Mouse (Mus musculus) heart, adult 2 months (tissue): ENCODE measurements around the gene Adgrl1. TPM values are rescaled to one million over a fixed set of nuclear protein-coding genes. Genes with fewer than 3 reads are reported as not detected.

Source experiments
- DNase-seq, 2 experiments: peaks; one replicate each; pipeline ENCODE4 v3.0.0; 2021
- H3K27ac ChIP-seq: fragments of 200-600 bp; 2 replicates; pipeline ENCODE4 v1.8.1; 2022
- H3K27me3 ChIP-seq: fragments of 200-500 bp; 2 replicates; pipeline ENCODE4 v1.6.1; 2012; ENCODE audit warnings: mild to moderate bottlenecking, low read length, inconsistent platforms, mixed read lengths; ENCODE audit not compliant: control insufficient read depth, insufficient read depth
- H3K36me3 ChIP-seq: fragments of 200-500 bp; 2 replicates; pipeline ENCODE4 v1.6.1; 2012; ENCODE audit warnings: low read length, inconsistent platforms; ENCODE audit not compliant: control insufficient read depth, insufficient read depth
- H3K4me1 ChIP-seq: fragments of 200-500 bp; 2 replicates; pipeline ENCODE4 v1.6.1; 2011; ENCODE audit warnings: low read length; ENCODE audit not compliant: control insufficient read depth, insufficient read depth
- H3K4me3 ChIP-seq: fragments of 200-600 bp; 2 replicates; pipeline ENCODE4 v1.8.1; 2022
- H3K79me2 ChIP-seq: fragments of 200-500 bp; replicated peaks from 2 replicates; pipeline ENCODE4 v1.6.1; 2012; ENCODE audit warnings: mild to moderate bottlenecking, inconsistent platforms, low read length, moderate library complexity, mixed read lengths; ENCODE audit not compliant: control insufficient read depth, insufficient read depth
- H3K9ac ChIP-seq: fragments of 200-500 bp; 2 replicates; pipeline ENCODE4 v1.6.1; 2012; ENCODE audit warnings: low read depth, mild to moderate bottlenecking, control low read depth, inconsistent platforms, low read length, mixed read lengths
- CTCF ChIP-seq: fragments of 200-600 bp; IDR thresholded peaks from 2 replicates; pipeline ENCODE4 v1.8.1; 2022; ENCODE audit warnings: antibody characterized with exemption, mild to moderate bottlenecking, moderate library complexity
- EP300 ChIP-seq: fragments of 200-500 bp; IDR thresholded peaks from 2 replicates; pipeline ENCODE4 v1.6.1; 2011; ENCODE audit warnings: low read depth, low read length, control low read depth; ENCODE audit not compliant: insufficient read depth
- POLR2A ChIP-seq: fragments of 200-500 bp; IDR thresholded peaks from 2 replicates; pipeline ENCODE4 v1.6.1; 2011; ENCODE audit warnings: mild to moderate bottlenecking, low read depth, low read length, control low read depth; ENCODE audit not compliant: insufficient read depth
- WGBS: fragments of 180-500 bp; shearing (Covaris S2); methylation state at CpG from one replicate; pipeline ENCODE4 v1.1.7; 2018; 5-methylcytosine and 5-hydroxymethylcytosine counted together
- intact Hi-C: fragments of 180-260 bp; cut with DNase I; formaldehyde crosslinking; loops from one replicate; pipeline ENCODE4 v1.15.1; 2025
- polyA plus RNA-seq: library from polyadenylated mRNA; depleted of rRNA; stranded (reverse); fragments of >200 nt; gene quantifications from 2 replicates; pipeline ENCODE4 v1.2.3, GENCODE M21; 2012
- total RNA-seq, 2 experiments: library from RNA; stranded (reverse); gene quantifications; 2 replicates each; pipeline ENCODE4 v1.2.3; 2021

Adgrl1 gene
- total and polyA plus RNA-seq, 3 experiments = 11.3 to 33.8 (median 12.9) TPM

DNA sequence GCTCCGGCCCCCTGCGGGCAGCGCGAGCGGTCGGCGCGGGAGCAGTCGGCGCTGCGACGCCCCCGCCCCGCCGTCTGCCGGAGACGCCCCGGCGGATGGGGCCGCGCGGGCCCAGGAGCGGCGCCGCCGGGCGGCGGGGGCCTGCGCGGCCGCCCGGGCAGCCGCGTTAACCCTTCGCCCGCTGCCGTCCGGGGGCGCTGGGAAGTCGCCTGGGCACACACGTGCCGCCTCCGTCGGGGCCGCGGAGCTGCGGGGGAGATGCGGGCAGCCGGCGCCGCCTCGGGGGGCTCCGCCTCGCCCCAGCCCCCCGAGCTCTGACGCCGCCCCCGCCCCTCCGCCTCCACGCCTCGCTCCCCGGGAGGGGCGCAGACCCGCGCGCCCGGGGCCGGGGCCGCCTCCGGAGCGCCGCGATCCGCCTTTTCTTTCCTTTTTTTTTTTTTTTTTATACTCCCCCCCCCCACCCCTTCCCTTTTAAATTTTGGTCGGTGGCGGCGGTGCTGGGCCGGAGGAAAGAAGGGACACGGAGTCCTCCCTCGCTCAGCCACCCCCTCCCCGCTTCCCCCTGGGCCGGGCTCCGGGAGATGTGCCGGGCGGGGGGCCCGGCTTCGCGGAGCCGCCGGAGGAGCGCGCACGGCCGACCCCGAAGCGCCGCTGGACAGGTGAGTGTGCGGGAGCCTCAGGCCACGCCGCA lies 506 bp downstream of the Adgrl1 start:
- Histone ChIP-seq H3K79me2 (no peaks in the 10 kb centered on the region), H3K27ac (peak overlapping the region; percentile 64; the same call in 1 of the 2 replicates), H3K27me3 (no peaks in the 10 kb centered on the region), H3K4me3 (peak overlapping the region; percentile 65), H3K36me3 (no peaks in the 10 kb centered on the region), H3K9ac (peak overlapping the region; percentile 91), H3K4me1 (no peaks in the 10 kb centered on the region; the same call in 1 of the 2 replicates)
- TF ChIP-seq POLR2A = no peak
- TF ChIP-seq CTCF = no peak
- no peak for TF ChIP-seq EP300
- no peak for DNase-seq
- intact Hi-C loops = no loop called here
- WGBS = under 1% methylated on average over 84 of the region's 100 CpGs

GRCm38 (mm10) chr8:83900957-83901270 lies 1.0 kb downstream of the Adgrl1 start:
- no peak overlapping the region for H3K27ac ChIP-seq
- no peaks in the 10 kb centered on the region for H3K27me3 ChIP-seq
- intact Hi-C loops = no loop called here
- no peak for TF ChIP-seq CTCF
- TF ChIP-seq POLR2A = no peak
- TF ChIP-seq EP300 = no peak
- no peaks in the 10 kb centered on the region; the same call in 1 of the 2 replicates for H3K4me1 ChIP-seq
- peak overlapping the region; percentile 91 for H3K9ac ChIP-seq
- no peaks in the 10 kb centered on the region for H3K79me2 ChIP-seq
- peak overlapping the region; percentile 65 for H3K4me3 ChIP-seq
- DNase-seq = no peak
- H3K36me3 ChIP-seq = no peaks in the 10 kb centered on the region
- 0% methylated on average over 38 of the region's 40 CpGs for WGBS

DNA sequence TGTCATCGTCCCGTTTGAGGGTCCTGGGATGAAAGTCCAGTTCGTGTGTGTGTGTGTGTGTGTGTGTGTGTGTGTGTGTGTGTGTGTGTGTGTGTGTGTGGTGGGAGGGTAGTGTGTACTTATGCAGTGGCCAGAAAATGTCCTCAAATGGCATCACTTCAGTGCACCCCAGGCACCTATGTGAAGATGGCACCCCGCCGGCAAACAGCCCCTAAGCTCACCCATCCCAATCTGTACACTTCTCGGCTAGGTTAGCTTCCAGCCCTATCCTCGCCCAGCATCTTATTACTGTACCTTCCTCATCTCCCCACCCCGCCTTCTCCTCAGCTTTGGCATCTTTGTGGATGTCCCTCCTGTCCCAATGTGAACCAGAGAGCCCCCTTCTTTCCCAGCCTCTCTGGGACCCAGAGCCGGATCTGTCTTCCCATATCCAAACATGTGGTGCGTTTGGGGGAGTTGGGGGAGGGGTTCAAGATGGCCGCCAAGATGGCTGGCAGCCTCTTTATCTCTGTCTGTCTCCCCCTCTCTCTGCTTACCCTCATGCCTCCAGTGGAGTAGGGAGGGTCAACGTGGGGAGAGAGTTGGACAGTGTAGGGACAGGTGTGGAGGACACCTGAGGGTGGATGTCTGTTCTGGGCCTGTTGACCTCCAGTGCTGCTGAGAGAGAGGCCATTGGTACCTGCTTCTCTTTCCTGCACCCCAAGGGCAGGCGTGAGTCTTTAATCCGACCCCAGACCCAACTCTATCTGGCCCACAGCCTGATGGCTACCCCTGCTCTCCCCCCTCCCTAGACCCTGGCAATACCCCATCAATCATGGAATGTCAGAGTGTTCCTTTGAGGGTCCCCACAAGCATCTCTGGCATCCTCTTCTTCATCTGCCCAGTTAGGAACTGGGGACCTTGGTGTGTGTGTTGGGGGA lies 1.9 kb downstream of the Adgrl1 start:
- no peaks in the 10 kb centered on the region; the same call in 1 of the 2 replicates for H3K4me1 ChIP-seq
- H3K27me3 ChIP-seq = no peaks in the 10 kb centered on the region
- no peak for DNase-seq
- H3K36me3 ChIP-seq = no peaks in the 10 kb centered on the region
- no peaks in the 10 kb centered on the region for H3K79me2 ChIP-seq
- intact Hi-C loops = no loop called here
- no peak overlapping the region for H3K4me3 ChIP-seq
- TF ChIP-seq POLR2A (no peak), CTCF (no peak), EP300 (no peak)
- H3K27ac ChIP-seq = no peak overlapping the region
- no peak overlapping the region for H3K9ac ChIP-seq
- 47% methylated on average over 14 of the region's 14 CpGs for WGBS

DNA sequence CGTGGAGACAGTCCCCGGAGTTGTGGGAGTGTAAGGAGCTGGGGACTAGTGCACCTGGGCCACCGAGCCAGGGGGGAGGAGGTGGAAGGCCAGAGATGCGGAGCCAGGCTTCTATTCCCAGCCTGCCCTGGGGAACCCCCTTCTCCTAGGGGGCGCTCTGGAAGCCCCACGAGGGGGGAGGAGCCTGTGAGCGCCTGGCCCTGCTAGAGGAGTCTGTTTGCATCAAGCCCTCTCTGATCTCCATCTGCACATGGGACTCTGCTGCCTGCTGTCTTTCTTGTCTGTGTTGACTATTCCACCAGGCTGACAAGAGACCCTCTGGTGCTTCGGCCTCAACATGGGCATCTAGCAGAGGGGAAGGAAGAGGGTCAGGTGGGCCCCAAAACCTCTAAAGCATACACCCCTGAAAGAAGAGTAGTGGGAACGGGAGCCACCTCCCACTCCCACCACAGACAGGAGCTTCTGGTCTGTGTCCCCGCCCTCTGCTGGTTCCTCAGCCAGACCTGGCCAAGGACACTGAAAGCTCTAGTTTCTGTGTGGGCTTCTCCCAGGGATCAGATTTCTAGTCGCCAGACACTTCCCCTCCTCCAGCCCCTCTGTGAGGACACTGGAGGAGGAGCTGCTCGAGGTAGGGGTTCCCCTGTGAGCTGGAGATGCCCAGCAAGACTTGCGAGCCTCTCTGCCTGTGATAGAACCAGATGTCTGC lies 3.2 kb downstream of the Adgrl1 start:
- no peaks in the 10 kb centered on the region; the same call in 1 of the 2 replicates for H3K4me1 ChIP-seq
- no peaks in the 10 kb centered on the region for H3K79me2 ChIP-seq
- H3K36me3 ChIP-seq = no peaks in the 10 kb centered on the region
- peak in 1 of 2 experiments; percentile 28 for DNase-seq
- H3K27me3 ChIP-seq = no peaks in the 10 kb centered on the region
- TF ChIP-seq CTCF (peak; percentile 23), POLR2A (no peak)
- no peak overlapping the region for H3K9ac ChIP-seq
- H3K4me3 ChIP-seq = no peak overlapping the region
- WGBS = 43% methylated on average over 13 of the region's 13 CpGs
- intact Hi-C loops = no loop called here
- no peak overlapping the region for H3K27ac ChIP-seq

DNA sequence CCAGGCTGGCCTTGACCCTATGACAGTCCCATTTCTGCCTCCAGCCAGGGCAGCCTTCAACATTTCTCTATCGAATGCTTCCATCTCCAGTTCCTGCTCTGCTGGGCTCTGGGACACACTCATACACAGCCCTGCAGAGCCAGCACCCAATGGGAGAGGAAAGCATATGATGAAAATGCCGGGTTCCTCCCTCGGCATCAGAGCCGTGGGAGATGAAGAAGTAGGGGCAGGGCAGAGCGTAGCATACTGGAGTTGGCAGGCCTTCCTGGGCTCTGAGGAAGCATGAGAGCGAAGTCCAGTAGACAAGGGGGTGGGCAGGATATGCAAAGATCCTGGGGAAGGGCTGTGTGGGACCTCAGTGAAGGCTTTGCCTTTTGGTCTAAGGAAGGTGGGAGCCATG lies 8.7 kb downstream of the Adgrl1 start:
- Histone ChIP-seq H3K27me3 (no peaks in the 10 kb centered on the region), H3K9ac (no peak overlapping the region), H3K79me2 (0 out of 2 replicates have a peak, but pooled peaks cover 3% of the 10 kb centered on the region), H3K4me1 (no peaks in the 10 kb centered on the region; the same call in 1 of the 2 replicates), H3K27ac (no peak overlapping the region), H3K4me3 (no peak overlapping the region), H3K36me3 (no peaks in the 10 kb centered on the region)
- intact Hi-C loops = no loop called here
- DNase-seq = no peak
- WGBS = 43% methylated on average over 6 of the region's 6 CpGs
- TF ChIP-seq POLR2A (no peak), EP300 (no peak), CTCF (no peak)
